Mouse (Mus musculus) urinary bladder, postnatal 10 days (tissue): ENCODE data around the gene Sarm1.
"Not testable (repeated sequence)": the region's sequence is repeated elsewhere in the genome, so short reads cannot be mapped to it uniquely, and the experiment has no call there.

Experiments used
- DNase-seq: peaks from one replicate; pipeline ENCODE4 v3.0.0; 2022; ENCODE audit warnings: low spot score

The Sarm1 gene

DNA sequence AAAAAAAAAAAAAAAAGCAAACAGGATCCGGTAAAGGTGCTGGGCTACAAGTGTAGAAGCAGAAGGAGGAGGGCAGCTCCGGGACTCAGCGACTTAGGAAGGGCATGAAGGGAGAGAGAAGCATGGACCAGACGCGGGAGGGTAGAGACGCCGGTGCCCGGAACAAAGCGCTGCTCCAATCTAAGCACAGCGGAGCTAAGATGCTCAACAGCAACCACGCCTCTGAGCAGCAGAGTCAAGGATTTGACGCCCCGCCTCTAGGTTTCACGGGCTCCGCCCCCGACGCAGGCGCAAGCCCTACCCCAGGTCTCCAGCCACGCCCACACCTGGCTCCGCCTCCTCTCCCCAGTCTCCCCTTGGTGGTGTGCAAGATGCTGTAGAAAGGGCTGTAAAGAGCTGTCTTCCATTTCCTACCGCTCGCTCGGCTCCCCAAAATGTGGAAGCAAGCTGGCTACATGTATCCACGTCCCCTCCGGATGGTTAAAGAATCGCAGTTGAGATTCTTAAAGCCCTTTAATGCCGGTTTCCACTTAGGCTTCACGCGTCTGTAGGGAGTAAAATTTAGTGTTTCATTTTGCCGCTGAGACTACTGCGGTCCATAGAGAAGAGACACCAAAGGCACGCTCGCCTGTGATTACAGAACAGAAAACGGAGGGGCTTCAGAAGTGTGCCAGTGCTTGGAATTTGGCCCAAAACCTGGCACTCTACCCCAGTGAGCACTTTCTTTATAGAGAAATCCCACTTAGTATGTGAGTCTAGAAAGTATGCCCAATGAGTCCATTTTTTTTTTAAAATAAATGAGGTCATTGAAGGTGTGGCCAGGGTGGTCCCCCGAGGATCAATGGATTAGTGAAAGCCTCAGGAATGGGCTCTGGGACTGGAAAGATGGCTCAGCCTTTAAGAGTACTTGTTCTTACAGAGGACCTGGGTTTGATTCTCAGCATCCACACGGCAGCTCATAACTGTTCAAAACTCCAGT, at the start of gene Sarm1:
Gene Sarm1 (minus strand): TSS at position 211 of the 979 bp plus-strand sequence.
- peak; percentile 38 for DNase-seq

- DNase-seq, result no peak
Measured at GRCm38 (mm10) chr11:78545181-78545580, 47.6 kb upstream of the Sarm1 start.

- DNase-seq, result no peak
Measured at GRCm38 (mm10) chr11:78544449-78545111, 47.0 kb upstream of the Sarm1 start.

DNA sequence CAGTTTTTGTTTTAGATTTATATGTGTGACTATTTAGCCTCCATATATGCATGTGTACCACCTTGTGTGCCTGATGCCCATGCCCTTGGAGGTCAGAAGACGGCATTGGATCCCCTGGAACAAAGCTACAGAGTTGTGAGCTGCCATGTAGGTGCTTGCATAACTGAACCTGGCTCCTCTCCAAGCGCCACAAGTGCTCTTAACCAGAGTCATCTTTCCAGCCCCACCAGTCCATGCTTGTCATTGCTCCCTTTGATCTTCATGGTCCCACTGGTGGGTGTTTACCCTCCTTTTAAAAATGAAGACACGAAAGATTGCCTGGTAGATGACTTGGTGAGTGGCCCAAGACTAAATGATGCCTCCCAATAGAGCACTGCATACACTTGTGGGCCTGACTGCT, 42.8 kb upstream of the Sarm1 start:
- DNase-seq, result no peak

DNA sequence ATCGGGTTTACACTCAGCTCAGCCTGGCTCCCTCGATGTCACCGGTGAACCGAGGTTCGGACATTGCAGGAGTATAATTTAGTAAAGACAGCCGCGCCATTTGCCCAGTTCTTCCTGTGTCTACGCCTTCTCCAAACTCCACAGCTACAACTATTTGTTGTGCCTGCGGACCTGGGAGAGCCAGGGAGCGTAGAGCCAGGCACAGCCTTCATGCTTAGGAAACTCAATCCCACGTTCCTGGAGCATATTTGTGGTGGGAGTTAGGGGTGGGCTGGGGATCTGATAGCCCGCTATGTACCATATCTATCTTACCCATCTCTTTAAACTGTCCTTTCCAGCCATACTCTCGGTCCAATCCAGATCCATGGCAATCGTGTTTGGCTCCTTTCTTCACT, 39.1 kb upstream of the Sarm1 start:
- no peak for DNase-seq

DNA sequence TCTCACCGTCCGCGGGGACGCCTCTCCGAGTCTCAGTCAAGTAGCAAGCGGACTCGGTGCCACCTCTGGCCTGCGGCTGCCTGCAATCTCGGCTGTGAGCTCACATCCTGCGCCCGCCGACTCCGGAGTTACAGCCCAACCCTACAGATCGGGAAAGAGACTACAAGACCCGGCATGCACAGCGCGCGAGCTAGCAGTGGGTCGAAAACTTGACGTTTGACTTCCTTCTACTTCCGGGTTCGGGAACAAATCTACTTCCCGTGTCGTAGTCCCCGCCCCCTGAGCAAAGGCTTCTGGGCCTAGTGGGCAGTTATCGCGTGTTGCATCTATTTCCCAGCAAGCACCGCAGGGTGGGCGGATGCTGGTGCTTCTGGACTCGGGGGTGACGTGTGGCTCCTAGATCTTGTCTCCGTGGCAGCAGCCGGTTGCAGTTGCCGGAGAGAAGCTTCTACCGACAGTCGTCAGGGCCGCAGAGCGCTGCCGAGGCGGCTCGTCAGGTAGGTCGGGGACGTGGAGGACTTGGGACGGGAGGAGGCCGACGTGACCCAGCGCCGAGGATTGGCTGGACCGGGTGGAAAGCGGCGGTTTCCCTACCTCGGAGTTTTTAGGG, 38.6 kb upstream of the Sarm1 start, which contains the start of the genes Tnfaip1 and Ift20:
Gene Tnfaip1 (minus strand): TSS at position 253 of the 610 bp plus-strand sequence.
Gene Ift20 (plus strand): TSS at position 282 of the 610 bp plus-strand sequence.
- DNase-seq, result peak; percentile 85

GRCm38 (mm10) chr11:78535376-78536079, 38.0 kb upstream of the Sarm1 start:
- no peak for DNase-seq

DNA sequence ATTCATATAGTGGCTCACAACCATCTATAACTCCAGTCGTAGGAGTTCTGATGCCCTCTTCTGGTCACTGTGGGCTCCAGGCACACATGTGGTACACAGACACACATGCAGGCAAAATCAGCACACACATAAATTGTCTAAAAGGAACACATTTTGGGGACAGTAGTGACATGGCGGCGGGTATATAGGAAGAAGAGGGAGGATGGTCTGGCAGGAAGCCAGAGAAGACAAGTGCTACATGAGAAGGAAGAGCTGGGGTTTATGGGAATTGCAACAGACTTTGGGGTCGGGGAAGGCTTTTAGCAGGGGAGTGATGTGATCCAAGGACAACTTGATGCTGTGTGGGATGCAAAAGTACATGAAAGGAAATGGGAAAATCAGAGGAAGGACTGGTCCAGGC, 37.0 kb upstream of the Sarm1 start:
- no peak for DNase-seq

DNA sequence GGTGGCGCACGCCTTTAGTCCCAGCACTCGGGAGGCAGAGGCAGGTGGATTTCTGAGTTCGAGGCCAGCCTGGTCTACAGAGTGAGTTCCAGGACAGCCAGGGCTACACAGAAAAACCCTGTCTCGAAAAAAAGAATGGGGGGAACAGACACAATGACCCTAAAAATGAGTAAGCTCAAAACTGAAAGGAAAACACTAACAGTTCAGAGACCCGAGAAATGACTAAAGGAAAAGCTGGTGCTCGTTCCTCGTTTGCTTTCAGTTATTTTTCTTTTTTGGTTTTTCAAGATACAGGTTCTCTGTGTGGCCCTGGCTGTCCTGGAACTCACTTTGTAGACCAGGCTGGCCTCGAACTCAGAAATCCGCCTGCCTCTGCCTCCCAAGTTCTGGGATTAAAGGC, 34.0 kb upstream of the Sarm1 start:
- DNase-seq, result not testable (repeated sequence)

DNA sequence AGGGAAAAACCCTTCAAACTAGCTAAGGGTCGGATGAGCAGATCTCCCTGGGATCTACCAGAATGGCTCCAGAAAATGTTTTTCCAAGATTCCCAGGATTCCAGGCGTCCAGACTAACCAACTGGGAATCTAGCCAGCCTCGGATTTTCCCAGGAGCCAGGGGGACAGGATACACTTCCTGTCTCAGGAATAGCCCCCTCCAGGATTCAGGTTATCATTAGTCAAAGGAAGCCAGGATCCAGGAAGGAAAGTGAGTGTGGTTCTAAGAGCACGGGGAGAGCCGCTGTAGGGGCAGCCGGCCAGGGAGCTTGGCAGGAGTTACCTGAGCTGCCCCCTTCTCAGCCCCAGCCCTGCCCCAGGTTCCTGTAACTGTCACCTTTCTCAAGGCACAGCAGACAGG, 33.5 kb upstream of the Sarm1 start:
- DNase-seq, result no peak

GRCm38 (mm10) chr11:78530001-78530400, 32.4 kb upstream of the Sarm1 start:
- DNase-seq, result no peak

DNA sequence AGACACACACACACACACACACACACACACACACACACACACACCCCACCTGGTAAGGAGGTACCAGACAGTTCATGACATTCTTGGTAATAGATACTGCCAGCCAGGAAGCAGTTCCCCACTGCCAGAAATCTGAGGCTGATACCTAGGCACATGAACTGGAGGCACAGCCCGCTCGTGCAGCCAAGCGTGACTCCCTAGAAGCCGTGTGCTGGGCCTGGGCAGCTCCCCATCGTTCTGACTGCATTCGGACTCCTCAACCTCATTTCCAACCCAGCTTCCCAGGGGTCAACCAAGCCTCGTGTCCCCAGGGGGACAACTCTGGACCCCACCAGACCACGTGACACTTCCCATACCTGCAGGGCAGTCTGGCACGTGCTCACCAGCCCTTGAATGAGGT, 31.2 kb upstream of the Sarm1 start:
- DNase-seq, result no peak

GRCm38 (mm10) chr11:78524838-78525237, 27.3 kb upstream of the Sarm1 start:
- DNase-seq, result no peak

GRCm38 (mm10) chr11:78523241-78523955, 25.8 kb upstream of the Sarm1 start:
- DNase-seq, result no peak

DNA sequence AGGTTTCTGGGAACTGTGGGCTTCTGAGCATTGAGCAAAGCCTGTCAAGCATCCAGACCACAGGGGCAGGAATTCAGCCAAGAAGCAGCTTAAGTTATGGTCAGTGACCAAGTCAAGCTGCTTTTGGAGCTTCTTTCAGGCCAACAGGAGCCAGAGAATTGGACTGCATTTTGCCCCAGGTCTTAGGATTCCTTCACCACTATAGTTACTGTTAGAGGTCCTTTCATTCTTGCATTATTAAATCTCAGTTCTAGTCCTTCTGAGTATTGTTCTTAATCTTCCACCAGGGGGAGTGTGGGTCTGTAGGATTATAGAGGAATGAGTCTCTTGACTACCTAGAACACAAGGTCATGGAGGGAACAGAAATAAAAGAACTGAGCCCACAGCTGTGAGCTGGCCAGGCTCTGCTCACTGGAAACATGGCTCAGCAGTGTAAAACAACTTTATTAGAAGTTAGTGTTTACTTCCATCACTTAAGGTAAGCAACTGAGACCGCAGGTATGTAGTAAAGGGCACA, 25.0 kb upstream of the Sarm1 start:
- no peak for DNase-seq

GRCm38 (mm10) chr11:78521880-78522279, 24.3 kb upstream of the Sarm1 start:
- DNase-seq, result no peak

DNA sequence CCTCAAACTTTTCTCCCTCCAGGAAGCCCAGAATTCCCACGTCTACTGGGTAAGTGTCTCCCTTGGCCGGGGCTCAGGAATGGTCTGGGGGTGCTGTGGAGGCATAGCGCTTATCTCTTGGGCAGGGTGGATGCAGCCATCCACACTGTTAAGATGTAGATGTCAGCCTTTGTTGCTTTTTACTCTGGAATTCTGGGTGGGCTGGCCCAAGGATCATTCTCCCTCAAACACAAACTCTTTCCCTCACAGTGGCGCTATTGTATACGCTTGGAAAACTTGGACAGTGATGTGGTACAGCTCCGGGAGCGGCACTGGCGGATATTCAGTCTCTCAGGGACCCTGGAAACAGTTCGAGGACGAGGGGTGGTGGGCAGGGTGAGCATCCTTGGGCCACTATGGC, 21.4 kb upstream of the Sarm1 start:
- DNase-seq, result no peak

GRCm38 (mm10) chr11:78515549-78516325, 18.2 kb upstream of the Sarm1 start:
- no peak for DNase-seq

GRCm38 (mm10) chr11:78513106-78513790, 15.7 kb upstream of the Sarm1 start:
- no peak for DNase-seq
